In genomic region chr4:120323198-120323597, GRCm38 (mm10) we compare ENCODE assay signal across 8 mouse cellular contexts. TPM values are rescaled to one million over a fixed set of nuclear protein-coding genes. Genes with fewer than 3 reads are reported as not detected.
A peak's percentile ranks its signal among the peaks of the same experiment; 100 is the strongest.
DNase-seq lines count a peak whose midpoint lies in the region; ATAC-seq lines count a peak whose summit lies in the region.

No protein-coding gene starts in this region.

- no peak for ATAC-seq in frontal cortex, adult (ENCODE audit: low TSS enrichment)

- DNase-seq in frontal cortex, postnatal 36 days (ENCODE audit: low spot score in 2 of 2) = peak; percentile 38 to 47
- DNase-seq in urinary bladder, postnatal 14 days (ENCODE audit: low spot score) = peak; percentile 41
- DNase-seq in urinary bladder, adult 2 months (ENCODE audit: low spot score) = no peak
- peak; percentile 30 to 53 for DNase-seq in cerebellum, postnatal 4 days (ENCODE audit: low spot score in 2 of 2)
- DNase-seq in kidney, postnatal 36 days = peak; percentile 19 to 70
- peak; percentile 57 for DNase-seq in lung, postnatal 10 days
- DNase-seq in spleen, postnatal 14 days (ENCODE audit: low spot score in 2 of 2) = no peak

RNA-seq across cellular contexts. Expression of gene Foxo6, which starts 36.0 kb away (rescaled TPM):
- 2.2 and 2.6 TPM in 2 replicates for polyA plus RNA-seq in urinary bladder, adult 2 months (2012; rRNA removed)

Comparison
In these comparisons a context has a peak if more than half of its experiments do, and no peak if none do; other contexts are left out.
1. DNase-seq: peak in frontal cortex, postnatal 36 days (2 of 2), urinary bladder, postnatal 14 days (single experiment), cerebellum, postnatal 4 days (2 of 2), kidney, postnatal 36 days (2 of 2) and lung, postnatal 10 days (single experiment); none in urinary bladder, adult 2 months (single experiment) and spleen, postnatal 14 days (0 of 2).